27 mouse cellular contexts compared by ENCODE assay signal in genomic region chr2:93129176-93129575, GRCm38 (mm10). TPM values are rescaled to one million over a fixed set of nuclear protein-coding genes. Genes with fewer than 3 reads are reported as not detected.
A peak's percentile ranks its signal among the peaks of the same experiment; 100 is the strongest.
DNase-seq lines count a peak whose midpoint lies in the region; ATAC-seq and TF ChIP-seq lines count a peak whose summit lies in the region.
"Had no signal": no experiment of that assay in that cellular context is flagged by ENCODE, and none has a peak within 500 bp of the region (broad histone marks: within the 10 kb centered on the region; RNA-seq: fewer than 3 reads in every experiment).

No protein-coding gene starts in this region.

- intact Hi-C loops in gastrocnemius, adult 2 months (cut with DNase I): no loop called here

- TF ChIP-seq POLR2A in MEL (IDR thresholded peaks at IDR 0.05; ENCODE audit: control insufficient read depth in 1 of 2, insufficient read depth in 1 of 2, low read depth in 1 of 2, low read length in 2 of 2, poor library complexity in 1 of 2): no peak

- H3K27me3 ChIP-seq in hindbrain, embryonic 10.5 days (ENCODE audit: insufficient read depth, poor library complexity, severe bottlenecking): peaks cover 7% of the 10 kb centered on the region; the same call in 1 of the 2 replicates
- no peaks in the 10 kb centered on the region for H3K27me3 ChIP-seq in hindbrain, embryonic 11.5 days (ENCODE audit: control insufficient read depth, insufficient read depth, low read length)
- H3K27me3 ChIP-seq in MEL (ENCODE audit: control insufficient read depth in 1 of 2, insufficient read depth in 2 of 2, low read length in 2 of 2): peaks cover 0 to 6% of the 10 kb centered on the region in 2 experiments
- H3K27me3 ChIP-seq: intestine, embryonic 15.5 days had no signal

- no peak overlapping the region for H3K4me3 ChIP-seq in hindbrain, embryonic 10.5 days
- no peak overlapping the region for H3K4me3 ChIP-seq in hindbrain, embryonic 11.5 days (ENCODE audit: low read depth, low read length)
- no peak overlapping the region for H3K4me3 ChIP-seq in MEL (ENCODE audit: control insufficient read depth in 1 of 2, insufficient read depth in 1 of 2, low read depth in 2 of 2, low read length in 2 of 2)
- no peak overlapping the region for H3K4me3 ChIP-seq in gastrocnemius, adult 2 months
- H3K4me3 ChIP-seq: embryonic facial prominence, embryonic 12.5 days; erythroblast, embryonic 14.5 days; forebrain, embryonic 12.5 days; heart, adult 2 months; heart, embryonic 10.5 days; heart, embryonic 13.5 days; hindbrain, embryonic 13.5 days; intestine, embryonic 15.5 days had no signal

- no peak for TF ChIP-seq CTCF in MEL (IDR thresholded peaks at IDR 0.05 in 2 of 3, conservative IDR thresholded peaks at IDR 0.05 in 1 of 3; ENCODE audit: control insufficient read depth in 1 of 3, insufficient read depth in 1 of 3, low read depth in 2 of 3, low read length in 3 of 3, poor library complexity in 1 of 3, severe bottlenecking in 1 of 3)
- no peak for TF ChIP-seq CTCF in gastrocnemius, adult 2 months (IDR thresholded peaks at IDR 0.05)

- TF ChIP-seq RAD21 in MEL (IDR thresholded peaks at IDR 0.05; ENCODE audit: low read depth, low read length): no peak

- no peaks in the 10 kb centered on the region for H3K79me2 ChIP-seq in MEL (ENCODE audit: control insufficient read depth, insufficient read depth, low read length, poor library complexity)

- no peaks in the 10 kb centered on the region for H3K36me3 ChIP-seq in hindbrain, embryonic 10.5 days
- no peaks in the 10 kb centered on the region for H3K36me3 ChIP-seq in hindbrain, embryonic 11.5 days (ENCODE audit: control insufficient read depth, insufficient read depth, low read length)
- H3K36me3 ChIP-seq in MEL (ENCODE audit: control insufficient read depth in 1 of 2, insufficient read depth in 2 of 2, low read length in 2 of 2): no peaks in the 10 kb centered on the region
- H3K36me3 ChIP-seq: embryonic facial prominence, embryonic 12.5 days; forebrain, embryonic 12.5 days; heart, embryonic 10.5 days; heart, embryonic 13.5 days; hindbrain, embryonic 13.5 days; intestine, embryonic 15.5 days had no signal

- no peak overlapping the region for H3K4me2 ChIP-seq in hindbrain, embryonic 11.5 days (replicated peaks; ENCODE audit: low read depth, low read length)
- H3K4me2 ChIP-seq: embryonic facial prominence, embryonic 12.5 days; forebrain, embryonic 12.5 days; heart, embryonic 13.5 days; hindbrain, embryonic 13.5 days; intestine, embryonic 15.5 days had no signal

- H3K9ac ChIP-seq in hindbrain, embryonic 11.5 days (ENCODE audit: low read depth, low read length): no peak overlapping the region
- no peak overlapping the region for H3K9ac ChIP-seq in MEL (ENCODE audit: control insufficient read depth, low read depth, low read length, poor library complexity, severe bottlenecking)
- H3K9ac ChIP-seq: embryonic facial prominence, embryonic 12.5 days; forebrain, embryonic 12.5 days; heart, embryonic 13.5 days; hindbrain, embryonic 13.5 days; intestine, embryonic 15.5 days had no signal

- no peak for TF ChIP-seq EP300 in MEL (IDR thresholded peaks at IDR 0.05; ENCODE audit: low read depth in 1 of 2, low read length in 2 of 2)

- 70% methylated on average over 4 of the region's 4 CpGs for WGBS in hindbrain, embryonic 10.5 days
- 63% methylated on average over 4 of the region's 4 CpGs for WGBS in hindbrain, embryonic 11.5 days

- DNase-seq in hindbrain, embryonic 10.5 days (ENCODE audit: low spot score): no peak
- DNase-seq in hindbrain, embryonic 11.5 days (ENCODE audit: low spot score): no peak
- peak; percentile 26 to 31 for DNase-seq in B cell, adult 2 months
- DNase-seq in MEL (ENCODE audit: low read depth, low spot score): peak; percentile 11
- no peak for DNase-seq in layer of hippocampus, postnatal 25 days (ENCODE audit: extremely low spot score in 1 of 2, low spot score in 1 of 2)
- no peak for DNase-seq in thymus, postnatal 10 days (ENCODE audit: low spot score in 2 of 2)
- no peak for DNase-seq in gastrocnemius, adult 2 months
- DNase-seq: adrenal gland, postnatal 10 days; adrenal gland, postnatal 36 days; cerebellum, adult 18-20 months; cerebellum, adult 9-10 months; cerebellum, postnatal 14 days; gastrocnemius, postnatal 36 days; heart, postnatal 14 days; heart, postnatal 4 days; kidney, adult 11 months had no signal

- peak overlapping the region; percentile 47; the same call in 1 of the 2 replicates for H3K27ac ChIP-seq in hindbrain, embryonic 10.5 days
- no peak overlapping the region for H3K27ac ChIP-seq in hindbrain, embryonic 11.5 days (ENCODE audit: low read depth, low read length)
- H3K27ac ChIP-seq in MEL (ENCODE audit: control insufficient read depth, low read depth, low read length): no peak overlapping the region
- no peak overlapping the region for H3K27ac ChIP-seq in gastrocnemius, adult 2 months
- H3K27ac ChIP-seq: embryonic facial prominence, embryonic 12.5 days; forebrain, embryonic 12.5 days; heart, adult 2 months; heart, embryonic 10.5 days; heart, embryonic 13.5 days; hindbrain, embryonic 13.5 days; intestine, embryonic 15.5 days had no signal

- no peaks in the 10 kb centered on the region for H3K9me3 ChIP-seq in hindbrain, embryonic 10.5 days
- H3K9me3 ChIP-seq in hindbrain, embryonic 11.5 days (ENCODE audit: control insufficient read depth, low read length): no peaks in the 10 kb centered on the region
- no peaks in the 10 kb centered on the region for H3K9me3 ChIP-seq in MEL (replicated peaks; ENCODE audit: insufficient read depth, low read length)
- H3K9me3 ChIP-seq: embryonic facial prominence, embryonic 12.5 days; forebrain, embryonic 12.5 days; heart, embryonic 10.5 days; heart, embryonic 13.5 days; hindbrain, embryonic 13.5 days; intestine, embryonic 15.5 days had no signal

- peaks cover 35% of the 10 kb centered on the region for H3K4me1 ChIP-seq in hindbrain, embryonic 10.5 days (replicated peaks)
- H3K4me1 ChIP-seq in hindbrain, embryonic 11.5 days (replicated peaks; ENCODE audit: control insufficient read depth, insufficient read depth, low read length): no peaks in the 10 kb centered on the region
- H3K4me1 ChIP-seq in MEL (ENCODE audit: control insufficient read depth in 1 of 2, insufficient read depth in 2 of 2, low read length in 2 of 2): no peaks in the 10 kb centered on the region

- no peak for ATAC-seq in hindbrain, embryonic 11.5 days (ENCODE audit: low FRiP score)
- ATAC-seq in neutrophil, adult 5-6 weeks (ENCODE audit: extremely low read depth, insufficient number of reproducible peaks, low FRiP score, poor library complexity, severe bottlenecking): peak; percentile 30; the same call in 1 of the 2 replicates
- ATAC-seq: forebrain, embryonic 16.5 days; hindbrain, embryonic 16.5 days; intestine, embryonic 15.5 days had no signal

TF ChIP-seq in MEL, 35 proteins besides CTCF, POLR2A, EP300 and RAD21:
- TF ChIP-seq ZKSCAN1 (IDR thresholded peaks at IDR 0.05; ENCODE audit: low read depth, low read length): no peak
- no peak for TF ChIP-seq TCF12 (IDR thresholded peaks at IDR 0.05; ENCODE audit: low read depth, low read length)
- no peak for TF ChIP-seq MXI1 (IDR thresholded peaks at IDR 0.05; ENCODE audit: low read depth, low read length)
- TF ChIP-seq NELFE (IDR thresholded peaks at IDR 0.05; ENCODE audit: low read depth, low read length): no peak
- TF ChIP-seq HCFC1 (IDR thresholded peaks at IDR 0.05; ENCODE audit: low read depth, low read length): no peak
- TF ChIP-seq MAFK (IDR thresholded peaks at IDR 0.05; ENCODE audit: borderline replicate concordance, low read depth, low read length): no peak
- no peak for TF ChIP-seq MEF2A (IDR thresholded peaks at IDR 0.05; ENCODE audit: extremely low read depth, insufficient replicate concordance, low read depth, low read length, poor library complexity, severe bottlenecking)
- no peak for TF ChIP-seq BHLHE40 (IDR thresholded peaks at IDR 0.05; ENCODE audit: borderline replicate concordance, low read depth, low read length)
- TF ChIP-seq RCOR1 (IDR thresholded peaks at IDR 0.05; ENCODE audit: low read depth, low read length): no peak

RNA-seq across cellular contexts. Expression of gene Trp53i11, which starts 58.2 kb away (rescaled TPM):
- polyA plus RNA-seq in hindbrain, embryonic 10.5 days (2016; fragmentation: Nextera tagmentation; extraction: Ambion mirVana): 202 and 281 TPM in 2 replicates
- polyA plus RNA-seq in hindbrain, embryonic 11.5 days (2014; fragmentation: Nextera tagmentation; extraction: Ambion mirVana): 204 and 221 TPM in 2 replicates
- not detected in 2 replicates for total RNA-seq in MEL (2012; rRNA removed)
- not detected for polyA plus RNA-seq in MEL (2012; ENCODE audit: insufficient read depth in 1 of 2, insufficient read length in 2 of 2, low read depth in 1 of 2, low replicate concordance in 2 of 2, missing spikeins in 1 of 2)
- total RNA-seq in neutrophil, adult 5-6 weeks (2017): 117 and 132 TPM in 2 replicates
- total RNA-seq in layer of hippocampus, postnatal 25 days (2021): 10 to 100 TPM; 73.9 to 75.7 TPM
- 1 to 10 TPM; 3.4 to 6.1 TPM for total RNA-seq in gastrocnemius, adult 2 months (2021)

Comparison
In these comparisons a context has a peak if more than half of its experiments do, and no peak if none do; other contexts are left out.
1. DNase-seq: peak in B cell, adult 2 months (2 of 2) and MEL (single experiment); none in hindbrain, embryonic 10.5 days (single experiment), hindbrain, embryonic 11.5 days (single experiment), layer of hippocampus, postnatal 25 days (0 of 2), thymus, postnatal 10 days (0 of 2) and gastrocnemius, adult 2 months (single experiment).
2. RNA of gene Trp53i11, which starts 58.2 kb away (total RNA-seq): 117 to 132 TPM in neutrophil, adult 5-6 weeks and 73.9 to 75.7 TPM in layer of hippocampus, postnatal 25 days; 3.4 to 6.1 TPM in gastrocnemius, adult 2 months and not detected in MEL; every median in the first group is over 10 times any median in the second.